Mouse (Mus musculus) liver, embryonic 13.5 days (tissue): Measurements from ENCODE around the gene Spag16. TPM values are rescaled to one million over a fixed set of nuclear protein-coding genes. Genes with fewer than 3 reads are reported as not detected.
"Not testable (repeated sequence)": the region's sequence is repeated elsewhere in the genome, so short reads cannot be mapped to it uniquely, and the experiment has no call there.

Source experiments
- ATAC-seq: fragments of 200-750 bp; cut with Nextera tagmentation; 2 replicates; pipeline ENCODE4 v1.8.0; 2017; ENCODE audit warnings: low read depth, mild to moderate bottlenecking, moderate number of reproducible peaks, moderate library complexity
- DNase-seq: peaks from one replicate; pipeline ENCODE4 v3.0.0; 2022
- H3K27ac ChIP-seq: fragments of 300-500 bp; sonication (generic); 2 replicates; pipeline ENCODE4 v1.5.1; 2015; ENCODE audit warnings: moderate library complexity, mild to moderate bottlenecking, inconsistent platforms
- H3K27me3 ChIP-seq: fragments of 300-500 bp; sonication (generic); 2 replicates; pipeline ENCODE4 v1.6.1; 2015; ENCODE audit warnings: mild to moderate bottlenecking, inconsistent platforms
- H3K36me3 ChIP-seq: fragments of 300-500 bp; sonication (generic); 2 replicates; pipeline ENCODE4 v1.6.1; 2015; ENCODE audit warnings: mild to moderate bottlenecking, inconsistent platforms
- H3K4me1 ChIP-seq: fragments of 300-500 bp; sonication (generic); replicated peaks from 2 replicates; pipeline ENCODE4 v1.6.1; 2015; ENCODE audit warnings: inconsistent platforms
- H3K4me2 ChIP-seq: fragments of 300-500 bp; sonication (generic); 2 replicates; pipeline ENCODE4 v1.6.1; 2015; ENCODE audit warnings: inconsistent platforms, mild to moderate bottlenecking, moderate library complexity
- H3K4me3 ChIP-seq: fragments of 300-500 bp; sonication (generic); replicated peaks from 2 replicates; pipeline ENCODE4 v1.5.1; 2015; ENCODE audit warnings: mild to moderate bottlenecking, inconsistent platforms
- H3K9ac ChIP-seq: fragments of 300-500 bp; sonication (generic); 2 replicates; pipeline ENCODE4 v1.6.1; 2015; ENCODE audit warnings: mild to moderate bottlenecking, inconsistent platforms
- H3K9me3 ChIP-seq: fragments of 300-500 bp; sonication (generic); replicated peaks from 2 replicates; pipeline ENCODE4 v1.6.1; 2016; ENCODE audit warnings: inconsistent platforms
- WGBS: fragments of 180-500 bp; shearing (Covaris S2); methylation state at CpG from one replicate; pipeline ENCODE4 v1.1.7; 2015; ENCODE audit not compliant: insufficient replicate concordance; 5-methylcytosine and 5-hydroxymethylcytosine counted together
- polyA plus RNA-seq: library from polyadenylated mRNA; unstranded; fragments of >200 nt; fragmentation: Nextera tagmentation; extraction: Ambion mirVana; gene quantifications from 2 replicates; pipeline ENCODE4 v1.2.1, GENCODE M21; 2015

Spag16 gene
- polyA plus RNA-seq, 1 experiment from 2014 or later: not detected

GRCm38 (mm10) chr1:69831002-69831401 lies 4.2 kb downstream of the Spag16 start:
- WGBS: 45% methylated on average over 2 of the region's 2 CpGs

DNA sequence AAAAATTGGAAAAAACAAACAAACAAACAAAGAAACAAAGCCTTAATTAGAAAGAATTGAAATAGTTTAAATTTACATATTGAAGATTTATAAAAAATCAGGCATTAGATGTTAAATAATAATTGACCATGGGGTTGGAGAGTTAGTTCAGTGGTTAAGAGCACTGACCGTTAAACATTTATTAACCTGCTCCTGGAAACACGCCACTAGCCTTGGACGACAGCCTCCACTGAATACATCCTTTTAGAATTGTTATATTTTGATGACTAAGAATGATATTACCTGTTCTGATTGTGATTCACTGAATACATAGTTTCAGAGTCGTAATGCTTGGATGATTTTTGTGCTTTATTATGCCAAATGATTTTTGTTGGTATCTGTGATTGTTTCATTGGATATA lies 6.7 kb downstream of the Spag16 start:
- H3K27ac ChIP-seq, H3K9me3 ChIP-seq, H3K4me1 ChIP-seq, ATAC-seq, H3K4me2 ChIP-seq, H3K4me3 ChIP-seq, H3K36me3 ChIP-seq, H3K9ac ChIP-seq, DNase-seq, H3K27me3 ChIP-seq: not testable (repeated sequence)
- 76% methylated on average over 4 of the region's 4 CpGs for WGBS

More at GRCm38 (mm10) chr1:69831002-69831401, 4.2 kb downstream of the Spag16 start:
- Histone ChIP-seq H3K36me3 (no peaks in the 10 kb centered on the region), H3K4me3 (no peak overlapping the region), H3K9ac (no peak overlapping the region), H3K9me3 (no peaks in the 10 kb centered on the region), H3K4me1 (no peaks in the 10 kb centered on the region), H3K4me2 (no peak overlapping the region), H3K27ac (no peak overlapping the region), H3K27me3 (no peaks in the 10 kb centered on the region)
- DNase-seq: no peak
- ATAC-seq: no peak

GRCm38 (mm10) chr1:69853436-69853835 lies 26.7 kb downstream of the Spag16 start:
- Histone ChIP-seq H3K9me3 (no peaks in the 10 kb centered on the region), H3K9ac (no peak overlapping the region), H3K4me3 (no peak overlapping the region), H3K27ac (no peak overlapping the region), H3K4me2 (no peak overlapping the region), H3K27me3 (no peaks in the 10 kb centered on the region), H3K4me1 (no peaks in the 10 kb centered on the region), H3K36me3 (no peaks in the 10 kb centered on the region)
- ATAC-seq: no peak
- 66% methylated on average over 7 of the region's 7 CpGs for WGBS
- no peak for DNase-seq

DNA sequence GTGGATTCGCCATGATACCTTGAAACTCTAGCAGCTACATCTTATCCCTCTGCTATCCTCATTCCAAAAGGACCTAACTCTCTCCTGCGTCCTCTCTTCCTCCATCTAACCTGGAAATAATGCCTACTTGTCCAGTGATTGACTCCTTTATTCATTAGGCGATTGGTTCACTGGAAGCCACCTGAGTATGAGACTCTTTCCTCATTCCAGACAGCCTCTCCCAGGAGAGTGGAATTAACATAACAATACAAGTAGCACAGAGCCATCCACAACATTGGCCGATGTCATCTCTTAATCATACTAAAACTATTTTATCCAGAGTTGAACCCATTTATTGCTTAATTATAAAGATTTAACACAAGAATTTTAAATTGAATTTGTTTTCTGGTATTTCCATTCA lies 41.0 kb downstream of the Spag16 start:
- H3K27ac ChIP-seq: no peak overlapping the region
- H3K4me2 ChIP-seq: no peak overlapping the region
- H3K4me1 ChIP-seq: no peaks in the 10 kb centered on the region
- no peak for ATAC-seq
- no peaks in the 10 kb centered on the region for H3K36me3 ChIP-seq
- H3K9ac ChIP-seq: no peak overlapping the region
- H3K27me3 ChIP-seq: no peaks in the 10 kb centered on the region
- no peak overlapping the region for H3K4me3 ChIP-seq
- no peak for DNase-seq
- H3K9me3 ChIP-seq: no peaks in the 10 kb centered on the region
- WGBS: 66% methylated on average over 4 of the region's 4 CpGs

- Histone ChIP-seq H3K4me1 (no peaks in the 10 kb centered on the region), H3K4me3 (no peak overlapping the region), H3K4me2 (no peak overlapping the region), H3K9me3 (no peaks in the 10 kb centered on the region), H3K27ac (no peak overlapping the region), H3K27me3 (no peaks in the 10 kb centered on the region), H3K9ac (no peak overlapping the region), H3K36me3 (no peaks in the 10 kb centered on the region)
- DNase-seq (no peak), ATAC-seq (no peak)
- 46% methylated on average over 3 of the region's 3 CpGs for WGBS
Measured at GRCm38 (mm10) chr1:69956606-69957005, 129.8 kb downstream of the Spag16 start.

- Histone ChIP-seq H3K27ac (no peak overlapping the region), H3K36me3 (no peaks in the 10 kb centered on the region), H3K9ac (no peak overlapping the region), H3K4me1 (no peaks in the 10 kb centered on the region), H3K4me3 (no peak overlapping the region), H3K9me3 (no peaks in the 10 kb centered on the region), H3K4me2 (no peak overlapping the region), H3K27me3 (no peaks in the 10 kb centered on the region)
- DNase-seq (no peak), ATAC-seq (no peak)
Measured at GRCm38 (mm10) chr1:69996874-69997273, 170.1 kb downstream of the Spag16 start.

GRCm38 (mm10) chr1:70012991-70013390 lies 186.2 kb downstream of the Spag16 start:
- Histone ChIP-seq H3K9me3 (no peaks in the 10 kb centered on the region), H3K4me1 (no peaks in the 10 kb centered on the region), H3K27ac (no peak overlapping the region), H3K4me3 (no peak overlapping the region), H3K4me2 (no peak overlapping the region), H3K36me3 (no peaks in the 10 kb centered on the region), H3K27me3 (no peaks in the 10 kb centered on the region), H3K9ac (no peak overlapping the region)
- WGBS: 67% methylated on average over 3 of the region's 3 CpGs
- no peak for DNase-seq
- ATAC-seq: no peak

DNA sequence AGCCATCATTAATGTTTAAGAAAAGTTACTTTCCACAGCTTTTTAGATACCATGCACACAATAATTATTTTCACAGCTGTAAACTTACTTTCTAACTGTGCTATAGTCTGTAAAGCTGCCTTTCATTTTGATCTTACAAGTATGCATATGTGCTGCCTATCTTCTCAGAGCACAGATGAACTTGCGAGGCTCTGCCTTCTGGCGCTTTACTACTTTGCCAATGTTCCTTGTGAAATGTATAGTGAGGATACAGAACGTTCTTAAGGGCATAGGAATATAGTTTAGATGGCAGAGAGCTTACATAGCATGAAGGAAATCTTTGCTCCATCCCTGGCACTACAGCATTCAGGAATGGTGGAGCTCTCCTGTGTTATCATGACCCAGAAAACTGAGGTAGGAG lies 210.6 kb downstream of the Spag16 start:
- no peaks in the 10 kb centered on the region for H3K9me3 ChIP-seq
- H3K4me3 ChIP-seq: no peak overlapping the region
- ATAC-seq (no peak), DNase-seq (no peak)
- H3K36me3 ChIP-seq: no peaks in the 10 kb centered on the region
- H3K27me3 ChIP-seq: no peaks in the 10 kb centered on the region
- WGBS: 49% methylated on average over 3 of the region's 3 CpGs
- H3K4me1 ChIP-seq: no peaks in the 10 kb centered on the region
- H3K9ac ChIP-seq: no peak overlapping the region
- H3K4me2 ChIP-seq: no peak overlapping the region
- H3K27ac ChIP-seq: no peak overlapping the region

DNA sequence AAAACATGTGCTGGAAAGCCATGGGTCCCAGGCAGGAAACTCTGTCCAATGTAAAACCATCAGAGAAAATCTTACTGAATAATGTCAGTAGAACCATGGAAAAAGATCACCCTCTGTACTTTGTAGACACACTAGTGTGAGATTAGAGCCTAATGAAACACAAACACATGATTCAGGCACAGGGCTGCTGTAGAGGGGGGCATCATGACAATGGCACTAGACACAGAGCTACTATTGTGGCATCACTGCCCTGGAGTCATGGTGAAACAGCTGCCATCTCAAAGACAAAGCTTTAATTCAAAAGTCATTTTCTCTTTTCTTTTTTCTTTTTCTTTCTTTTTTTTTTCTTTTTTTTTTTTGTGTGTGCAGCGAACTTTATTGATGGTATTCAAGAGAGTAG lies 240.6 kb downstream of the Spag16 start:
- WGBS: 7% methylated on average over 1 of the region's 1 CpGs
- ATAC-seq: no peak
- Histone ChIP-seq H3K27me3 (no peaks in the 10 kb centered on the region), H3K27ac (no peak overlapping the region), H3K9ac (no peak overlapping the region), H3K4me2 (no peak overlapping the region), H3K9me3 (no peaks in the 10 kb centered on the region), H3K4me3 (no peak overlapping the region), H3K36me3 (no peaks in the 10 kb centered on the region), H3K4me1 (no peaks in the 10 kb centered on the region)
- DNase-seq: no peak

- Histone ChIP-seq H3K27me3 (no peaks in the 10 kb centered on the region), H3K36me3 (no peaks in the 10 kb centered on the region), H3K4me2 (no peak overlapping the region), H3K9ac (no peak overlapping the region), H3K4me3 (no peak overlapping the region), H3K4me1 (no peaks in the 10 kb centered on the region), H3K27ac (no peak overlapping the region), H3K9me3 (no peaks in the 10 kb centered on the region)
- 56% methylated on average over 6 of the region's 6 CpGs for WGBS
- ATAC-seq (no peak), DNase-seq (no peak)
Measured at GRCm38 (mm10) chr1:70073440-70073839, 246.7 kb downstream of the Spag16 start.

GRCm38 (mm10) chr1:70078806-70079205 lies 252.0 kb downstream of the Spag16 start:
- ATAC-seq: no peak
- Histone ChIP-seq H3K27me3 (no peaks in the 10 kb centered on the region), H3K9me3 (no peaks in the 10 kb centered on the region), H3K9ac (no peak overlapping the region), H3K27ac (no peak overlapping the region), H3K4me2 (no peak overlapping the region), H3K4me3 (no peak overlapping the region), H3K36me3 (no peaks in the 10 kb centered on the region), H3K4me1 (no peaks in the 10 kb centered on the region)
- WGBS: 51% methylated on average over 6 of the region's 6 CpGs
- DNase-seq: no peak

DNA sequence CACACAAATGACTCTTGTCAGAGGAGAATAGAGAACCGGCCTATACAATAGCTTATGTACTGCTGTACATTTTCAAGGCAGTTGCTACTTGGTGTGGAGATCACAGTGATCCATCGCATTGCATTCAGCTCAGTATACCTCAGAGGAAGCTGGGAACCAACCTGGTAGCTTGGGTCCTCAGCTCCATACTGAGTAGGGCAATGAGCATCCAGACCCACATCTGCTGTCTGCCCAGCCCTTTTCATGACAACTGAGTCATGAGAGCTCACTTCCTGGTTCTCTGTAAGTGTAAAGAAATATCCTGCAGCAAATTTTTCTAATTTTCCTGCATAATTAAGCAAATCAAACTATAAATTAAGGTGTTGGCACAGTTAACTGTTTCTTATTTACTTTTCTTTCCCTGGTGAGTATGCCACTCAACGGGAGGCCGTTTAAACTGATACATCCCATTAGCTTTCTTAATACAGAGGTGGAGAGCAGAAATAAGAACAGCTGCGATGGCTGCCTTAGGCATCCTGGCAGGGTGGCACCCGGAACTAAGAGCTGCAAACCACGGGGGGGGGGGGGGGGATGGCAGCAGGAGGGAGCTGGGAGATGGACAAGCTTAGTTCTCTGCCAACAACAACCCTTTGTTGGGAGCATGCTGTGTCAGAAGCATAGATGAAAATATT lies 255.6 kb downstream of the Spag16 start:
- H3K9ac ChIP-seq: no peak overlapping the region

More for the DNA sequence above, 255.6 kb downstream of the Spag16 start:
- Histone ChIP-seq H3K27ac (no peak overlapping the region), H3K4me3 (no peak overlapping the region), H3K4me2 (no peak overlapping the region), H3K36me3 (no peaks in the 10 kb centered on the region), H3K4me1 (no peaks in the 10 kb centered on the region), H3K9me3 (no peaks in the 10 kb centered on the region), H3K27me3 (no peaks in the 10 kb centered on the region)
- ATAC-seq (no peak), DNase-seq (no peak)
- WGBS: 52% methylated on average over 7 of the region's 7 CpGs
